Mouse (Mus musculus) G1E (cell line): ENCODE data around the gene Sirt1. TPM values are rescaled to one million over a fixed set of nuclear protein-coding genes. Genes with fewer than 3 reads are reported as not detected.

Experiments used
- ATAC-seq: 2 replicates; pipeline ENCODE4 v1.8.0; 2016; ENCODE audit warnings: mild to moderate bottlenecking; ENCODE audit not compliant: insufficient number of reproducible peaks, poor library complexity, low FRiP score, severe bottlenecking; ENCODE audit errors: extremely low read depth
- DNase-seq: peaks from one replicate; pipeline ENCODE4 v3.0.0; 2012; ENCODE audit warnings: low spot score
- H3K27me3 ChIP-seq: 2 replicates; pipeline ENCODE4 v1.6.1; 2012; ENCODE audit warnings: mild to moderate bottlenecking, low read length, inconsistent platforms; ENCODE audit not compliant: insufficient read depth
- H3K36me3 ChIP-seq: replicated peaks from 2 replicates; pipeline ENCODE3; 2012; ENCODE audit warnings: mild to moderate bottlenecking, inconsistent platforms
- H3K4me1 ChIP-seq: 2 replicates; pipeline ENCODE4 v1.6.1; 2012; ENCODE audit warnings: low read depth, low read length, inconsistent platforms, mixed read lengths; ENCODE audit not compliant: insufficient read depth
- H3K4me3 ChIP-seq: 2 replicates; pipeline ENCODE4 v1.5.1; 2012; ENCODE audit warnings: low read depth, mild to moderate bottlenecking, inconsistent platforms, low read length, moderate library complexity, mixed read lengths
- H3K9me3 ChIP-seq: replicated peaks from 2 replicates; pipeline ENCODE4 v1.6.1; 2012; ENCODE audit warnings: inconsistent platforms
- CTCF ChIP-seq: IDR thresholded peaks from 2 replicates; pipeline ENCODE4 v1.5.1; 2012; ENCODE audit warnings: low read depth, low read length, inconsistent platforms, mixed read lengths
- GATA1 ChIP-seq: IDR thresholded peaks from 2 replicates; pipeline ENCODE4 v1.6.1; 2012; ENCODE audit warnings: borderline replicate concordance, low read length, inconsistent platforms, mixed read lengths
- GATA2 ChIP-seq: IDR thresholded peaks from 2 replicates; pipeline ENCODE4 v1.6.1; 2012; ENCODE audit warnings: low read depth, low read length, inconsistent platforms, borderline replicate concordance
- POLR2AphosphoS5 ChIP-seq: IDR thresholded peaks from 2 replicates; pipeline ENCODE4 v1.6.1; 2012; ENCODE audit warnings: low read depth, low read length, inconsistent platforms; ENCODE audit not compliant: insufficient replicate concordance
- TAL1 ChIP-seq: conservative IDR thresholded peaks from 2 replicates; pipeline ENCODE4 v1.6.1; 2012; ENCODE audit warnings: low read depth, low read length, inconsistent platforms, mixed read lengths
- polyA plus RNA-seq: library from polyadenylated mRNA; stranded (reverse); fragments of >175 nt; gene quantifications from 2 replicates; pipeline ENCODE4 v1.2.3, GENCODE M21; 2012
- total RNA-seq, 2 experiments: library from RNA; stranded (forward) in 1 of 2; stranded (reverse) in 1 of 2; fragments of 200-1000 nt in 1 of 2; fragments of >200 nt in 1 of 2; fragmentation: Nextera tagmentation in 1 of 2; gene quantifications; 2 replicates each; pipeline ENCODE4 v1.2.3; 2014 to 2017

Sirt1 gene
- total and polyA plus RNA-seq, 3 experiments = 1.8 to 38.5 (median 27.5) TPM

GRCm38 (mm10) chr10:63424475-63424814 lies 42.9 kb upstream of the Sirt1 start:
- H3K36me3 ChIP-seq = no peaks in the 10 kb centered on the region
- no peak for DNase-seq
- no peak for TF ChIP-seq GATA1
- TF ChIP-seq TAL1 = no peak
- TF ChIP-seq GATA2 = no peak
- TF ChIP-seq CTCF = no peak
- TF ChIP-seq POLR2AphosphoS5 = no peak

DNA sequence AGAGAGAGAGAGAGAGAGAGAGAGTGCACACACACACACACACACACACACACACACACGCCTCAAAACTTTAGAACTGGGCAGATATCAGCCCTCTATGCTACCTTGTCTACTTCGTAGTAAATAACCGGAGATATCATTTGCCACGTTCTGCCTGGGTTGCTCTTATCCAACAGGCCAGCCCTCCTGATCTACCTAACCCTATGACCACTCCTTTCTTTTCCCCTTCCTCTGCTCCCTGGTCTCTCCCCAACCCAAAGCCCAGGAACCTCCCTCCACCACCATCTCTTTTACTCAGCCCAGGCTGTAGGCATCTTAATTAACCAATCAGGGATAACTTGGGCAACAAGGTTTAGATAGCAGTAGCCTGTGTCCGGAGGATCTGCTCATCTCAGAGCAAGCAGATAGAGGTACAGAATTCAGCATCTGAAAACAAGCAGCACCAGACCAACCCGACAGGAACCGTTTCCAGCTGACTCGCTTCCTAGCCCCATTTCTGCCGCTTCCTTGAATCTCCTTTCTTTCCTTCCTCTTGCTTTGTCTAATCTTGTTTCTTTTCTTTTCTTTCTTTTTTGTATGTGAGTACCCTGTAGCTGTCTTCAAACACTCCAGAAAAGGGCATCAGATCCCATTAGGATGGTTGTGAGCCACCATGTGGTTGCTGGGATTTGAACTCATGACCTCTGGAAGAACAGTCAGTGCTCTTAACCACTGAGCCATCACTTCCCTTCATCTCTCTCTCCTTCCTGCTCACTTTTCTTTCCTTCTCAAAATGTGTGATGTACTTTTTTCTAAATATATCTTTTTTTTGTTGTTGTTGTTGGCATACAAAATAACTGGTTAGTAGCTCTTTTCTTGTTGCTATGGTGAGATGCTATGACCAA lies 42.3 kb upstream of the Sirt1 start:
- Histone ChIP-seq H3K4me1 (peaks cover 4% of the 10 kb centered on the region), H3K36me3 (no peaks in the 10 kb centered on the region), H3K4me3 (no peak overlapping the region), H3K27me3 (0 out of 2 replicates have a peak, but pooled peaks cover 2% of the 10 kb centered on the region), H3K9me3 (no peaks in the 10 kb centered on the region)
- ATAC-seq = no peak
- DNase-seq = no peak
- TF ChIP-seq TAL1 (no peak), GATA2 (no peak), CTCF (no peak), GATA1 (no peak), POLR2AphosphoS5 (no peak)

More at GRCm38 (mm10) chr10:63424475-63424814, 42.9 kb upstream of the Sirt1 start:
- no peak overlapping the region for H3K4me3 ChIP-seq
- H3K27me3 ChIP-seq = 0 out of 2 replicates have a peak, but pooled peaks cover 2% of the 10 kb centered on the region
- no peak for ATAC-seq
- H3K9me3 ChIP-seq = no peaks in the 10 kb centered on the region
- H3K4me1 ChIP-seq = peaks cover 5% of the 10 kb centered on the region

DNA sequence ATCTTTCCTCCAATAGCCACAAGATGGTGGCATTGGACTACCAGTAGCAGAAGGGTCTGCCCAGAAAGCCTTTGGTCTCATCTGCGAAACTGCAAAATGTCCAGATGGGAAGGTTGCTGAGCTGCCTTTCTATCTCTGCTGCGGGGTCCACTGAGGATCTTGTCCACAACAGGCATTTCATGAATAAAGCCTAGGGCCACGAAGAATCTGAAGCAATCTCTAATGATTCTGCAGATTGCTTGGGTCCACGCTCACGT lies 41.2 kb upstream of the Sirt1 start:
- 0 out of 2 replicates have a peak, but pooled peaks cover 2% of the 10 kb centered on the region for H3K27me3 ChIP-seq
- H3K36me3 ChIP-seq = no peaks in the 10 kb centered on the region
- TF ChIP-seq TAL1 (no peak), GATA1 (no peak), GATA2 (no peak), POLR2AphosphoS5 (no peak), CTCF (no peak)
- no peak overlapping the region for H3K4me3 ChIP-seq
- H3K9me3 ChIP-seq = no peaks in the 10 kb centered on the region
- H3K4me1 ChIP-seq = no peaks in the 10 kb centered on the region
- no peak for ATAC-seq
- DNase-seq = no peak

DNA sequence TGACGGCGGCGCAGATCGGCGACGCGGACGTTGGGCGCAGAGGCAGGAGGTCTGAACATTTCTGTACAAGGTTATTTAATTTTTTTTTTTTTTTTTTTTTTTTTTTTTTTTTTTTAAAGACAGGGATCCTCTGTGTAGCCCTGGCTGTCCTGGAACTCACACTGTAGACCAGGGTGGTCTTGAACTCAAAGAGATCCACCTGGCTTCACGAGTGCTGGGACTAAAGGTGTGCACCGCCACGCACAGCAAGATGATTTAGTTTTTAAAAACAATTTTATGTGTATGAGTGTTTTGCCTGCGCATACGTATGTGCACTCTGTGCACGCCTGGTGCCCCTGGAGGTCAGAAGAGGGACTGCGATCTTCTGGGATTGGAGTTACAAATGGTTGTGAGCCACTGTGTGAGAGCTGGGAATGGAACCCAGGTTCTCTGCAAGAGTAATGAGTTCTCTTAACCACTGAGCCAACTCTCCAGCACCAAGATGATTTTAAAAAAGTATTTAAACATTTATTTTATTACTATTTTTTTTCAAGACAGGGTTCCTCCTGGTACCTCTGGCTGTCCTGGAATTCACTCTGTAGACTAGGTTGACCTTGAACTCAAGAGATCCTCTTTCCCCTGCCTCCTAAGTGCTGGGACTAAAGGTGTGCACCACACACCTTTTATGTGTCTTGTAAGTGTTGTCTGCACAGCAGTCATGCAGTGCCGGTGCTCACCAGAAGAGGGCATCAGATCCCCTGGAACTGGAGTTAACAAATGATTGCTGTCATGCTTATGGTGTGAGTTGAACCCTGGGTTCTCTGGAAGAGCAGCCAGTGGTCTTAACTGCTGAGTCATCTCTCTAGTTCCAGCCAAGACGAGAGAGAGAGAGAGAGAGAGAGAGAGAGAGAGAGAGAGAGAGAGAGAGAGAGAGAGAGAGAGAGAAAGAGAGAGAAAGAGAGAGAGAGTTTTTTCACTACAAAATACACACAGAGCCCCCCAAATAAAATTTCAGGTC lies 40.5 kb upstream of the Sirt1 start, which contains the start of gene Gm7075:
TSS of gene Gm7075 (minus strand) at position 51 of the 997 bp plus-strand sequence.
- no peak within 1 kb of the TSS for H3K4me3 ChIP-seq
- 0 out of 2 replicates have a peak, but pooled peaks cover 2% of the 10 kb centered on the region for H3K27me3 ChIP-seq
- DNase-seq (no peak), ATAC-seq (no peak; the same call in 1 of the 2 replicates)
- H3K9me3 ChIP-seq = no peaks in the 10 kb centered on the region
- no peaks in the 10 kb centered on the region for H3K36me3 ChIP-seq
- TF ChIP-seq GATA1 (no peak), CTCF (peak; percentile 24)
- H3K4me1 ChIP-seq = no peaks in the 10 kb centered on the region

GRCm38 (mm10) chr10:63417061-63417460 lies 35.6 kb upstream of the Sirt1 start:
- no peak for TF ChIP-seq GATA1
- TF ChIP-seq GATA2 = no peak
- no peak for TF ChIP-seq TAL1
- TF ChIP-seq POLR2AphosphoS5 = no peak
- no peak for TF ChIP-seq CTCF
- H3K4me1 ChIP-seq = no peaks in the 10 kb centered on the region
- ATAC-seq (no peak), DNase-seq (no peak)
- H3K4me3 ChIP-seq = no peak overlapping the region
- no peaks in the 10 kb centered on the region for H3K36me3 ChIP-seq
- H3K9me3 ChIP-seq = no peaks in the 10 kb centered on the region
- H3K27me3 ChIP-seq = no peaks in the 10 kb centered on the region

- Histone ChIP-seq H3K4me3 (no peak overlapping the region), H3K27me3 (no peaks in the 10 kb centered on the region), H3K36me3 (no peaks in the 10 kb centered on the region), H3K4me1 (no peaks in the 10 kb centered on the region), H3K9me3 (no peaks in the 10 kb centered on the region)
- ATAC-seq (no peak), DNase-seq (no peak)
- TF ChIP-seq GATA1 (no peak), CTCF (no peak), GATA2 (no peak), TAL1 (no peak)
These were observed 34.3 kb upstream of the Sirt1 start for GRCm38 (mm10) chr10:63415850-63416249.
